Mouse (Mus musculus): ENCODE results near the gene Rnf24.

Rnf24 gene

GRCm38 (mm10) chr2:131352747-131353563 is at the start of gene Rnf24:
Rnf24 (minus strand) TSS chr2:131352892.
- in situ Hi-C loops (cut with MboI, MseI): no loop called here

GRCm38 (mm10) chr2:131401794-131402495 is 49.3 kb upstream of the Rnf24 start:
- in situ Hi-C loops (cut with MboI, MseI): no loop called here

- in situ Hi-C loops (cut with MboI, MseI): no loop called here
Measured at GRCm38 (mm10) chr2:131400846-131401245, 48.2 kb upstream of the Rnf24 start.

GRCm38 (mm10) chr2:131397323-131397848 is 44.7 kb upstream of the Rnf24 start:
- in situ Hi-C loops (cut with MboI, MseI): no loop called here

GRCm38 (mm10) chr2:131386350-131386962 is 33.8 kb upstream of the Rnf24 start:
- in situ Hi-C loops (cut with MboI, MseI): no loop called here

GRCm38 (mm10) chr2:131385176-131385575 is 32.5 kb upstream of the Rnf24 start:
- in situ Hi-C loops (cut with MboI, MseI): no loop called here

- in situ Hi-C loops (cut with MboI, MseI): no loop called here
Measured at GRCm38 (mm10) chr2:131379541-131379940, 26.8 kb upstream of the Rnf24 start.

GRCm38 (mm10) chr2:131378872-131379271 is 26.2 kb upstream of the Rnf24 start:
- in situ Hi-C loops (cut with MboI, MseI): no loop called here

- in situ Hi-C loops (cut with MboI, MseI): no loop called here
Measured at GRCm38 (mm10) chr2:131377055-131377454, 24.4 kb upstream of the Rnf24 start.

- in situ Hi-C loops (cut with MboI, MseI): no loop called here
Measured at GRCm38 (mm10) chr2:131373656-131374055, 21.0 kb upstream of the Rnf24 start.

- in situ Hi-C loops (cut with MboI, MseI): no loop called here
Measured at GRCm38 (mm10) chr2:131372276-131372877, 19.7 kb upstream of the Rnf24 start.

GRCm38 (mm10) chr2:131371811-131372210 is 19.1 kb upstream of the Rnf24 start:
- in situ Hi-C loops (cut with MboI, MseI): no loop called here

- in situ Hi-C loops (cut with MboI, MseI): no loop called here
Measured at GRCm38 (mm10) chr2:131370828-131371227, 18.1 kb upstream of the Rnf24 start.

GRCm38 (mm10) chr2:131364689-131365088 is 12.0 kb upstream of the Rnf24 start:
- in situ Hi-C loops (cut with MboI, MseI): no loop called here

GRCm38 (mm10) chr2:131358481-131358880 is 5.8 kb upstream of the Rnf24 start:
- in situ Hi-C loops (cut with MboI, MseI): no loop called here

GRCm38 (mm10) chr2:131354049-131354448 is 1.4 kb upstream of the Rnf24 start:
- in situ Hi-C loops (cut with MboI, MseI): no loop called here

GRCm38 (mm10) chr2:131353564-131353915 is 848 bp upstream of the Rnf24 start:
- in situ Hi-C loops (cut with MboI, MseI): no loop called here

GRCm38 (mm10) chr2:131351968-131352746 is 535 bp downstream of the Rnf24 start:
- in situ Hi-C loops (cut with MboI, MseI): no loop called here

- in situ Hi-C loops (cut with MboI, MseI): no loop called here
Measured at GRCm38 (mm10) chr2:131351471-131351870, 1.2 kb downstream of the Rnf24 start.

GRCm38 (mm10) chr2:131350301-131350700 is 2.4 kb downstream of the Rnf24 start:
- in situ Hi-C loops (cut with MboI, MseI): no loop called here

GRCm38 (mm10) chr2:131345556-131345955 is 7.1 kb downstream of the Rnf24 start:
- in situ Hi-C loops (cut with MboI, MseI): no loop called here

Data from T-helper 2 cell (primary cell).